Mouse (Mus musculus) forebrain, postnatal 0 days (tissue): Measurements from ENCODE around the gene Slc35f4. TPM values are rescaled to one million over a fixed set of nuclear protein-coding genes. Genes with fewer than 3 reads are reported as not detected.
A peak's percentile ranks its signal among the peaks of the same experiment; 100 is the strongest.

ENCODE experiments used
- ATAC-seq: fragments of 200-750 bp; cut with Nextera tagmentation; 2 replicates; pipeline ENCODE4 v1.8.0; 2017; ENCODE audit warnings: mild to moderate bottlenecking, moderate library complexity
- DNase-seq: peaks from one replicate; pipeline ENCODE4 v3.0.0-alpha.2; 2015
- H3K27ac ChIP-seq: fragments of 300-500 bp; sonication (generic); 2 replicates; pipeline ENCODE4 v1.5.1; 2014; ENCODE audit warnings: low read depth, mild to moderate bottlenecking, antibody characterized with exemption, low read length, moderate library complexity, mixed read lengths
- H3K27me3 ChIP-seq: fragments of 300-500 bp; sonication (generic); 2 replicates; pipeline ENCODE4 v1.6.1; 2014; ENCODE audit warnings: mild to moderate bottlenecking, low read length, mixed read lengths; ENCODE audit not compliant: insufficient read depth
- H3K36me3 ChIP-seq: fragments of 300-500 bp; sonication (generic); 2 replicates; pipeline ENCODE4 v1.6.1; 2014; ENCODE audit warnings: mild to moderate bottlenecking, moderate library complexity; ENCODE audit not compliant: insufficient read depth
- H3K4me1 ChIP-seq: fragments of 300-500 bp; sonication (generic); 2 replicates; pipeline ENCODE4 v1.6.1; 2014; ENCODE audit warnings: antibody characterized with exemption; ENCODE audit not compliant: insufficient read depth
- H3K4me2 ChIP-seq: fragments of 300-500 bp; sonication (generic); 2 replicates; pipeline ENCODE4 v1.6.1; 2014; ENCODE audit warnings: low read depth, mild to moderate bottlenecking, moderate library complexity
- H3K4me3 ChIP-seq: fragments of 300-500 bp; sonication (generic); 2 replicates; pipeline ENCODE4 v1.5.1; 2014; ENCODE audit warnings: low read depth, low read length, mixed read lengths
- H3K9ac ChIP-seq: fragments of 300-500 bp; sonication (generic); 2 replicates; pipeline ENCODE4 v1.6.1; 2014; ENCODE audit warnings: mild to moderate bottlenecking
- H3K9me3 ChIP-seq: fragments of 300-500 bp; sonication (generic); 2 replicates; pipeline ENCODE4 v1.6.1; 2016; ENCODE audit warnings: low read length
- CTCF ChIP-seq: sonication (generic); IDR thresholded peaks from 2 replicates; pipeline ENCODE4 v1.5.1; 2016; ENCODE audit warnings: antibody characterized with exemption, control low read depth, low read depth
- WGBS: fragments of 180-500 bp; shearing (Covaris S2); extraction: QIAGEN DNeasy Blood & Tissue Kit; methylation state at CpG from one replicate; pipeline ENCODE4 v1.1.7; 2014; 5-methylcytosine and 5-hydroxymethylcytosine counted together
- polyA plus RNA-seq: library from polyadenylated mRNA; unstranded; fragments of >200 nt; fragmentation: Nextera tagmentation; extraction: Ambion mirVana; gene quantifications from 2 replicates; pipeline ENCODE4 v1.2.1, GENCODE M21; 2015
- total RNA-seq: library from RNA; depleted of rRNA; stranded (reverse); fragments of >200 nt; gene quantifications from 2 replicates; pipeline ENCODE4 v1.2.3, GENCODE M21; 2014; rRNA removed

Gene Slc35f4
- total RNA-seq (14.9 and 19.6 TPM in 2 replicates), polyA plus RNA-seq (12.5 and 16.1 TPM in 2 replicates)

GRCm38 (mm10) chr14:49525931-49526291, at the start of gene Slc35f4:
Gene Slc35f4, minus strand, starts transcription at chr14:49526046.
- ATAC-seq, result peak; percentile 53
- H3K4me1 ChIP-seq, result no peaks in the 10 kb centered on the region
- peak within 1 kb of the TSS; percentile 65 for H3K9ac ChIP-seq
- no peaks in the 10 kb centered on the region for H3K9me3 ChIP-seq
- H3K27me3 ChIP-seq, result no peaks in the 10 kb centered on the region
- peak within 1 kb of the TSS; percentile 53 for H3K4me3 ChIP-seq
- 7% methylated on average over 6 of the region's 6 CpGs for WGBS
- H3K4me2 ChIP-seq, result peak within 1 kb of the TSS; percentile 68
- DNase-seq, result no peak
- H3K36me3 ChIP-seq, result no peaks in the 10 kb centered on the region
- peak within 1 kb of the TSS; percentile 36; the same call in 1 of the 2 replicates for H3K27ac ChIP-seq
- no peak for TF ChIP-seq CTCF

- no peaks in the 10 kb centered on the region for H3K27me3 ChIP-seq
- no peaks in the 10 kb centered on the region for H3K36me3 ChIP-seq
- H3K9me3 ChIP-seq, result no peaks in the 10 kb centered on the region
- TF ChIP-seq CTCF, result no peak
- H3K4me3 ChIP-seq, result no peak overlapping the region
- no peak overlapping the region for H3K9ac ChIP-seq
- no peaks in the 10 kb centered on the region for H3K4me1 ChIP-seq
- DNase-seq (no peak), ATAC-seq (no peak)
- no peak overlapping the region for H3K27ac ChIP-seq
- H3K4me2 ChIP-seq, result no peak overlapping the region
These were observed 42.5 kb upstream of the Slc35f4 start for GRCm38 (mm10) chr14:49568369-49568768.

GRCm38 (mm10) chr14:49560706-49561105, 34.9 kb upstream of the Slc35f4 start:
- H3K27ac ChIP-seq, result no peak overlapping the region
- TF ChIP-seq CTCF, result no peak
- no peaks in the 10 kb centered on the region for H3K36me3 ChIP-seq
- H3K9me3 ChIP-seq, result no peaks in the 10 kb centered on the region
- DNase-seq (no peak), ATAC-seq (no peak)
- no peak overlapping the region for H3K9ac ChIP-seq
- no peak overlapping the region for H3K4me2 ChIP-seq
- no peaks in the 10 kb centered on the region for H3K27me3 ChIP-seq
- H3K4me1 ChIP-seq, result no peaks in the 10 kb centered on the region
- no peak overlapping the region for H3K4me3 ChIP-seq
- 85% methylated on average over 2 of the region's 2 CpGs for WGBS

GRCm38 (mm10) chr14:49540104-49540503, 14.3 kb upstream of the Slc35f4 start:
- H3K4me2 ChIP-seq, result no peak overlapping the region
- H3K36me3 ChIP-seq, result no peaks in the 10 kb centered on the region
- TF ChIP-seq CTCF, result peak; percentile 73
- 49% methylated on average over 1 of the region's 1 CpGs for WGBS
- DNase-seq (peak; percentile 48), ATAC-seq (no peak)
- no peaks in the 10 kb centered on the region for H3K9me3 ChIP-seq
- no peak overlapping the region for H3K4me3 ChIP-seq
- H3K9ac ChIP-seq, result no peak overlapping the region
- H3K27me3 ChIP-seq, result no peaks in the 10 kb centered on the region
- no peak overlapping the region for H3K27ac ChIP-seq
- no peaks in the 10 kb centered on the region for H3K4me1 ChIP-seq

GRCm38 (mm10) chr14:49525176-49525930, 493 bp downstream of the Slc35f4 start:
- H3K27me3 ChIP-seq, result no peaks in the 10 kb centered on the region
- peak overlapping the region; percentile 65 for H3K9ac ChIP-seq
- peak overlapping the region; percentile 53 for H3K4me3 ChIP-seq
- TF ChIP-seq CTCF, result peak; percentile 54
- H3K27ac ChIP-seq, result peak overlapping the region; percentile 36; the same call in 1 of the 2 replicates
- 2% methylated on average over 63 of the region's 63 CpGs for WGBS
- DNase-seq, result peak; percentile 63
- peak overlapping the region; percentile 68 for H3K4me2 ChIP-seq
- no peaks in the 10 kb centered on the region for H3K4me1 ChIP-seq
- H3K36me3 ChIP-seq, result no peaks in the 10 kb centered on the region
- ATAC-seq, result peak; percentile 89
- H3K9me3 ChIP-seq, result no peaks in the 10 kb centered on the region

- 60% methylated on average over 8 of the region's 8 CpGs for WGBS
- H3K4me2 ChIP-seq, result peak overlapping the region; percentile 68
- DNase-seq, result peak; percentile 17
- no peaks in the 10 kb centered on the region for H3K36me3 ChIP-seq
- no peak for TF ChIP-seq CTCF
- no peak overlapping the region for H3K27ac ChIP-seq
- no peaks in the 10 kb centered on the region for H3K27me3 ChIP-seq
- ATAC-seq, result peak; percentile 43
- peak overlapping the region; percentile 65 for H3K9ac ChIP-seq
- H3K4me1 ChIP-seq, result no peaks in the 10 kb centered on the region
- H3K9me3 ChIP-seq, result no peaks in the 10 kb centered on the region
- H3K4me3 ChIP-seq, result peak overlapping the region; percentile 53
These were observed 1.2 kb downstream of the Slc35f4 start for GRCm38 (mm10) chr14:49524665-49525064.

- no peak for ATAC-seq
These were observed 10.7 kb downstream of the Slc35f4 start for GRCm38 (mm10) chr14:49515096-49515665.

More at GRCm38 (mm10) chr14:49515096-49515665, 10.7 kb downstream of the Slc35f4 start:
- no peak overlapping the region for H3K27ac ChIP-seq
- no peak overlapping the region for H3K4me3 ChIP-seq
- no peaks in the 10 kb centered on the region for H3K36me3 ChIP-seq
- H3K4me2 ChIP-seq, result no peak overlapping the region
- TF ChIP-seq CTCF, result no peak
- no peaks in the 10 kb centered on the region for H3K9me3 ChIP-seq
- DNase-seq, result no peak
- no peaks in the 10 kb centered on the region for H3K4me1 ChIP-seq
- 81% methylated on average over 2 of the region's 2 CpGs for WGBS
- H3K9ac ChIP-seq, result no peak overlapping the region
- no peaks in the 10 kb centered on the region for H3K27me3 ChIP-seq
